Mouse (Mus musculus) adrenal gland, postnatal 4 days (tissue): ENCODE results near the gene Cacna1a. TPM values are rescaled to one million over a fixed set of nuclear protein-coding genes. Genes with fewer than 3 reads are reported as not detected.
"Not testable (repeated sequence)": the region's sequence is repeated elsewhere in the genome, so short reads cannot be mapped to it uniquely, and the experiment has no call there.

Experiments
- DNase-seq, 2 experiments: peaks; one replicate each; pipeline ENCODE4 v3.0.0; 2021 to 2022; ENCODE audit warnings: low spot score in 2 of 2, mixed read lengths in 2 of 2
- total RNA-seq, 2 experiments: library from RNA; stranded (reverse); gene quantifications; 2 replicates each; pipeline ENCODE4 v1.2.3; 2021

The Cacna1a gene
- total RNA-seq, 2 experiments from 2014 or later = 14.8 to 15.6 TPM

GRCm38 (mm10) chr8:84586221-84586620 lies 198.0 kb downstream of the Cacna1a start:
- no peak for DNase-seq

- DNase-seq = peak in 1 of 2 experiments; percentile 11
Observed at GRCm38 (mm10) chr8:84588498-84588897, 200.3 kb downstream of the Cacna1a start.

- DNase-seq = peak; percentile 48 to 70
Observed at GRCm38 (mm10) chr8:84592015-84592662, 203.9 kb downstream of the Cacna1a start.

GRCm38 (mm10) chr8:84593143-84593542 lies 204.9 kb downstream of the Cacna1a start:
- DNase-seq = no peak

DNA sequence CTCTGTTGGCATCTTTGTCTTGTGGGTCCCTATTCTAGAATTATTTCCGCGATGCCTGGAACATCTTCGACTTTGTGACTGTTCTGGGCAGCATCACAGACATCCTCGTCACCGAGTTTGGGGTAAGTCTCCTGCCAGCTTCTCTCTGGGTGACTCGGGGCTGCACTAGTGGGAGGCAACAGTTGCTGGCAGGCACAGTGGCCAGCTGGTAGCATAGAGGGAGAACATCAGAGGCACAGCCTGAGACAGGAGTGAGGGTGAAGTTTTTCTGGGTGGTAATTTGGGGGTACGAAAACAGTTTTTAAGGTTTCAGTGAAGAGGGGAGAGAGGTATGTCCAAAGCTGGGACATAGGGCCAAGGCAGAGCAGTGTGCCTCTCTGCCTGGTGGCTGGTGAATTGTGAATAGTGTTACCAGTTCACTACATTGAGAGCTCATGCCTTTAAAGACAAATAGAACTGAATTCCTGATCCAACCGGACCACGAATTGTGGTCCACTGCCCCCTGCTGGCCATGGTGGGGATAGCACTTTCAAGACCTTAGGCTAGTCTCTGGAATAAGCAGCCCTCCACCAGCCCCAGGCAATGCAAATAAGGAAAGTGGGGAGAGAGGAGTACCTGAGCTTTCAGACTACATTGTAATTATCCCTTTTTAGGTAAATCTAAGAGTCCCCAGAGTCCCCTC lies 206.0 kb downstream of the Cacna1a start:
- DNase-seq = peak; percentile 58 to 64

- DNase-seq = peak in 1 of 2 experiments; percentile 13
Observed at GRCm38 (mm10) chr8:84595648-84596047, 207.4 kb downstream of the Cacna1a start.

GRCm38 (mm10) chr8:84599401-84599800 lies 211.2 kb downstream of the Cacna1a start:
- no peak for DNase-seq

- DNase-seq = no peak
Observed at GRCm38 (mm10) chr8:84600311-84600907, 212.2 kb downstream of the Cacna1a start.

DNA sequence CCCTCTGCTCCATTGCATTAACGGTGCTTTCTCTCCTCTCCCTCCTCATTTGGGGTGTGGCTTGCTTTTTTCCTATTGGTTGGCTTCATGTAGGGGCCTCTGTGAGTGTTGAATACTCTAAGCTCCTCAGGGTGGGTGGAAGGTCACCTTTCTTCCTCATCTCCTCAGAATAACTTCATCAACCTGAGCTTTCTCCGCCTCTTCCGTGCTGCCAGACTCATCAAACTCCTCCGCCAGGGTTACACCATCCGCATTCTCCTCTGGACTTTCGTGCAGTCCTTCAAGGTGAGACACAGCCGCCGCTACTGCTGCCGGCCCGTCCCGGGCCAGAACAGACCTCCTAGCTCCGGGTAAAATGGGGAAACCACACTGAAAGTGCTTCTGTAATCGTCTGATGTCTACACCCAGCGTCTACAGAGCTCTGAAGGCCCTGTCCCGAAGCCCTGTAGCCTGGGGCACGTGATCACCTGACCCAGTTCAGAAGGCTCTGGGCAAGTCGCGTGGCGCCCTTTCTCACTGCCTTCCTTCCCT lies 213.0 kb downstream of the Cacna1a start:
- no peak for DNase-seq

GRCm38 (mm10) chr8:84614512-84615223 lies 226.4 kb downstream of the Cacna1a start:
- DNase-seq = no peak

DNA sequence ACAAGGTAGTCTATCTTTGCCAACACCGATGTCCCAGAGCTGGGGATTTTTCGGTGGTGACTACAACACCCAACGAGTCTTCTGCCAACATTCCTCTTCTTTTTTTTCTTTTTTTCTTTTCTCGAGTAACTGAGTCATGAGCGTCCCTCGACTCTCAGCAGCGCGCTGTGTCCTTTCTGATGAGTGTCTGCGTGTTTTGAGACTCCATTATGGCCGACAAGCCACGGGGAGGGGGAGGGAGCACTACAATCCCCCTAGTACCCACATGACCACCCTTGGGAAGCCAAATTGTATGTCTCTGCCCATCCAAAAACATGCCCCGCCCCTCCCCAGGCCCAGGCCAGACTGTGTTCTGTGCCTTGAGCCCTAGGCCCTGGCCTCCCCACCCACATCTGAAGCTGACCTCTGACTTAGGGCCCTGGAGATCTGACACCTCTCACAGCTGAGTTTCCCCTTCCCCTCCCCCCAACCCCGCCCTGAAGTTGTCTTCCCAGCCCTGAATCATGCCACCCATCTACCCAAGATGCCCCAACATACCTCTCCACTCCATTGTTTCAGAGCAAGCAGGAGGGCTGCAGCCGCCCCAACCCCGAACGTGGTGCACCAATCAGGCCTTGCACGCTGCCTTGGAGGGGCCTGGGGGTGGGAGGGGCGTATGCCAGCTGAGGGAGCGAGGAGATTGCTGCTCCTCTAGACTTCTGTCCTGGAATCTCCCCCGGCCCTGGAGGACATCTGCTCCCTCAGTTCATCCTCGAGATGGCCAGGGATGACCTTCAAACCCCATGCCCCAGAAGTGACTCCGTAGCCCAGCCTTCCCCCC lies 227.6 kb downstream of the Cacna1a start:
- DNase-seq = no peak

DNA sequence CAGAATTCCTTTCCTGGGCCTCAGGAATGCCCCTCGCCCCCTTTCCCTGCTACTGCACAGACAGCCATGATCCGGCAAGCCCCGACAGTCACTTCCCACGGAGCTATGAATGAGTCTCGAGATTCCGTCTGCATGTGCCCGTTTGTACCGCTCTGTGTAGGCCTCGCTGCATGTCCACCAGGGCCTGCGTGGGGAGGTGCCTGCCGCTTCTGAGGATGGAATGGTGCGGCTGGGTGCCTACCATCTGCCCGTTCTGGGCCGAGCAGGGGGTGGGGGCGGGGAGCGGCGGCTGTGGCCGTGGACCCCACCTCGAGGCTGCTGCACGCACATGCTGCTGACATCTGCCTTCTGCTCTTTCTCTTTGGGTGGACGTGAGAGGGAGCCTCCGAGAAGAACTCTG lies 228.8 kb downstream of the Cacna1a start:
- DNase-seq = no peak

DNA sequence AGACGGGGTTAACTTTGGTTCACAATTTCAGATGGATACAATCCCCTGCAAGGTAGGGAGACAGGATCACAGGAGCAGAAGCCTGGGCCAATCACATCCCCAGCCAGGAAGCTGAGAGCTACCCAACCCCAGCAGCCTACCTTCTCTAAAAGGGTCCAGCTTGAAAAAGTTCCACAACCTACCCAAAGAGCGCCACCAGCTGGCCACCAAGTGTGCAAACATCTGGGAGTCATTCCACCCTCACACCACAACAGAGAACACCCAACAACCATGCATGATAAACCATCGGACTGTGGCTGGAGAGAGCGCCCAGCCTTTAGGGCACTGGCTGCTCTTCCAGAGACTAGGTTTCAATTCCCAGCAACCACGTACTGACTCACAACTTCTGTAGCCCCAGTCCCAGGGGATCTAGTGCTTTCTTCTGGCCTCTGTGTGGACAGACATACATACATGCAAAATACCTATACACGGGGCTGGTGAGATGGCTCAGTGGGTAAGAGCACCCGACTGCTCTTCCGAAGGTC lies 232.9 kb downstream of the Cacna1a start:
- DNase-seq = no peak

DNA sequence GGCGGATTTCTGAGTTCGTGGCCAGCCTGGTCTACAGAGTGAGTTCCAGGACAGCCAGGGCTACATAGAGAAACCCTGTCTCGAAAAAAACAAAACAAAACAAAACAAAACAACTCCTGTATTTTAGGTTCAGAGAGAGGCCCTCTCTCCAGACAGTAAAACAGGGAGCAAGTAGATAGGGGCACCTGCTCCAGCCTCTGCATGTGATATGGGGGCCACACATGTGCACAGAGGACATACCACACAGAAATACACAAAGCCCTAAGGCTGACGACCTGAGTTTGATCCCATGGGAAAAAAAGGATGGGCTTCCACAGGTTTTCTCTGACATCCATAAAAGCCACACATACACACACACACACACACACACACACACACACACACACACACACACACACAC lies 235.2 kb downstream of the Cacna1a start:
- DNase-seq = not testable (repeated sequence)

GRCm38 (mm10) chr8:84629586-84629985 lies 241.3 kb downstream of the Cacna1a start:
- DNase-seq = no peak

DNA sequence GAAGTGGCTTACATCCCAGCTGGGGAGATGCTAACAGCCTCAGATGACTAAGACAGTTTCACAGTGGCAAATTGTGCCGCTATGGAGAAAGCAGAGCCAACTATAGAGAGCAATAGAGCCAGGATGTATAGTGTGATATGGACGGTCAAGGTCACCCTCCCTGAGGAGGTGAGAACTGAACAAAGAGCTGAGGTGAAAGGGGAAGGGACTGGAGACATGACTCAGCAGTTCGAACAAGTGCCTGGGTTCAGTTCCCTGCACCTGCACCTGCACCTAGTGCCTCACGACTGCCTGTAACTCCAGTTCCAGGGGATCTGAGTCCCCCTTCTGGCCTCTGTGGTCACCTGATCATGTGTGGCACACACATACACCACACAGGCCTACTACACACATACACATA lies 241.9 kb downstream of the Cacna1a start:
- no peak for DNase-seq

DNA sequence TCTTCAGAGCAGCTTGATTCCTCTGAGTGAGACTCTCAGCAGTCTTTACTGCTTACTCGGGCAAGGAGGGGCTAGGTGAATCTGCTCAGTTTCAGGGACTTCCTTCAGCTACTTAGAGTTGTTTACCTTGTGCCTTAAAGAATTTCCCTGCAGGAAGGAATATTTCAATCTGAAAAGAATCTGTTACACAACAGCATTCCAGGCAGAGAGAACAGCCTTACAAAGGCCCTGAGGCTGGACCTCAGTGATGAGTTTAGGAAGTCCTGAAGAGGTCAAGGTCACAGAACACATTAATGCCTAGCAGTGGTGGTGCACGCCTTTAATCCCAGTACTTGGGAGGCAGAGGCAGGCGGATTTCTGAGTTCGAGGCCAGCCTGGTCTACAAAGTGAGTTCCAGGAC lies 243.6 kb downstream of the Cacna1a start:
- no peak for DNase-seq

GRCm38 (mm10) chr8:84633841-84634584 lies 245.8 kb downstream of the Cacna1a start:
- DNase-seq = no peak

GRCm38 (mm10) chr8:84634849-84635304 lies 246.6 kb downstream of the Cacna1a start:
- DNase-seq = peak in 1 of 2 experiments; percentile 31
